33 mouse cellular contexts compared by ENCODE assay signal in the genomic region with DNA sequence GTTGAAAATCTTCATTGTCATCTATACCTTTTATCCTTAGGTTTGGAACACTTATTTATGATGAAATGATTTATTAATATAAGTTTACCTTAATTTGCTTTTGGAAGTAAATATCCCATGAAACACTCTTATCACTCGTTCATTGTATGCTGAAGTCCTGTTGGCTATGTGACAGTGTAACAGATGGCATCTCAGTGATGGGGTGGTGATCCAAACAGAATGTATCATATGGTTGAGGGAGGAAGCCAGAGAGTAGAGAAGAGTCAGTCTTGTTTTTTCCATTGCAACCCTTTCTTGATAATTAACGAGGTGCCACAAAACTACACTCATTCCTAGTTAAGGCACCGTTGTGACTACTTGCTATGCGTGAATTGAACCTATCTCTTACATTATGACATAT.
A peak's percentile ranks its signal among the peaks of the same experiment; 100 is the strongest.
DNase-seq lines count a peak whose midpoint lies in the region; ATAC-seq and TF ChIP-seq lines count a peak whose summit lies in the region.
"Had no signal": no experiment of that assay in that cellular context is flagged by ENCODE, and none has a peak within 500 bp of the region (broad histone marks: within the 10 kb centered on the region; RNA-seq: fewer than 3 reads in every experiment).

No protein-coding gene starts in this region.

- no peaks in the 10 kb centered on the region for H3K4me1 ChIP-seq in hindbrain, postnatal 0 days (ENCODE audit: insufficient read depth, low read length)
- no peaks in the 10 kb centered on the region for H3K4me1 ChIP-seq in hindbrain, embryonic 10.5 days (replicated peaks)
- H3K4me1 ChIP-seq: embryonic facial prominence, embryonic 10.5 days; embryonic facial prominence, embryonic 15.5 days; forebrain, embryonic 12.5 days; heart, embryonic 10.5 days; kidney, embryonic 15.5 days; limb, embryonic 10.5 days; limb, embryonic 15.5 days; liver, embryonic 13.5 days; megakaryocyte, embryonic 14.5 days; midbrain, embryonic 12.5 days; stomach, embryonic 15.5 days had no signal

- ATAC-seq in hindbrain, postnatal 0 days, result no peak
- ATAC-seq: forebrain, postnatal 0 days; inflammation-experienced regulatory T-cells, adult 6 months; lung, postnatal 0 days had no signal

- no peaks in the 10 kb centered on the region for H3K27me3 ChIP-seq in hindbrain, postnatal 0 days (ENCODE audit: insufficient read depth, low read length)
- no peaks in the 10 kb centered on the region for H3K27me3 ChIP-seq in hindbrain, embryonic 10.5 days (ENCODE audit: insufficient read depth, poor library complexity, severe bottlenecking)
- H3K27me3 ChIP-seq: embryonic facial prominence, embryonic 15.5 days; forebrain, embryonic 12.5 days; kidney, embryonic 15.5 days; limb, embryonic 15.5 days; liver, embryonic 13.5 days; megakaryocyte, embryonic 14.5 days; midbrain, embryonic 12.5 days; stomach, embryonic 15.5 days had no signal

- 78% methylated on average over 4 of the region's 4 CpGs for WGBS in hindbrain, postnatal 0 days
- 92% methylated on average over 4 of the region's 4 CpGs for WGBS in hindbrain, embryonic 10.5 days

- no peak overlapping the region for H3K9ac ChIP-seq in hindbrain, postnatal 0 days (replicated peaks; ENCODE audit: low read length)
- H3K9ac ChIP-seq: embryonic facial prominence, embryonic 15.5 days; forebrain, embryonic 12.5 days; forebrain, postnatal 0 days; hindbrain, embryonic 14.5 days; kidney, embryonic 15.5 days; limb, embryonic 15.5 days; liver, embryonic 13.5 days; midbrain, embryonic 12.5 days; stomach, embryonic 15.5 days had no signal

- H3K9me3 ChIP-seq in hindbrain, postnatal 0 days (ENCODE audit: low read length), result no peaks in the 10 kb centered on the region
- H3K9me3 ChIP-seq in hindbrain, embryonic 10.5 days, result peaks cover 3% of the 10 kb centered on the region; the same call in 1 of the 2 replicates
- H3K9me3 ChIP-seq: embryonic facial prominence, embryonic 10.5 days; embryonic facial prominence, embryonic 15.5 days; forebrain, embryonic 12.5 days; G1E; heart, embryonic 10.5 days; kidney, embryonic 15.5 days; limb, embryonic 10.5 days; limb, embryonic 15.5 days; liver, embryonic 13.5 days; megakaryocyte, embryonic 14.5 days; midbrain, embryonic 12.5 days; stomach, embryonic 15.5 days had no signal

- H3K36me3 ChIP-seq in hindbrain, postnatal 0 days (ENCODE audit: insufficient read depth, low read length), result no peaks in the 10 kb centered on the region
- no peaks in the 10 kb centered on the region for H3K36me3 ChIP-seq in hindbrain, embryonic 10.5 days
- H3K36me3 ChIP-seq: embryonic facial prominence, embryonic 10.5 days; embryonic facial prominence, embryonic 15.5 days; forebrain, embryonic 12.5 days; G1E; heart, embryonic 10.5 days; kidney, embryonic 15.5 days; limb, embryonic 10.5 days; limb, embryonic 15.5 days; liver, embryonic 13.5 days; midbrain, embryonic 12.5 days; stomach, embryonic 15.5 days had no signal

- no peak for TF ChIP-seq CTCF in hindbrain, postnatal 0 days (IDR thresholded peaks at IDR 0.05; ENCODE audit: low read depth)

- no peak overlapping the region for H3K27ac ChIP-seq in hindbrain, postnatal 0 days
- H3K27ac ChIP-seq in hindbrain, embryonic 10.5 days, result no peak overlapping the region
- H3K27ac ChIP-seq: embryonic facial prominence, embryonic 10.5 days; embryonic facial prominence, embryonic 15.5 days; forebrain, embryonic 12.5 days; heart, embryonic 10.5 days; hindbrain, embryonic 14.5 days; kidney, embryonic 15.5 days; limb, embryonic 10.5 days; limb, embryonic 15.5 days; liver, embryonic 13.5 days; midbrain, embryonic 12.5 days; stomach, embryonic 15.5 days had no signal

- no peak overlapping the region for H3K4me2 ChIP-seq in hindbrain, postnatal 0 days (ENCODE audit: low read depth, low read length)
- H3K4me2 ChIP-seq: embryonic facial prominence, embryonic 15.5 days; forebrain, embryonic 12.5 days; hindbrain, embryonic 14.5 days; kidney, embryonic 15.5 days; limb, embryonic 15.5 days; liver, embryonic 13.5 days; midbrain, embryonic 12.5 days; stomach, embryonic 15.5 days had no signal

- DNase-seq in hindbrain, postnatal 0 days (ENCODE audit: low spot score), result peak; percentile 7
- DNase-seq in hindbrain, embryonic 10.5 days (ENCODE audit: low spot score), result no peak
- peak; percentile 85 for DNase-seq in cerebellum, adult 11-12 months
- DNase-seq in cerebellum, adult 9-11 months, result peak; percentile 90
- no peak for DNase-seq in c-Kit-positive CD71-positive TER-119-positive erythroid progenitor cells, embryonic 14.5 days (ENCODE audit: low spot score)
- DNase-seq in layer of hippocampus, adult 9-10 months (ENCODE audit: low spot score), result no peak
- DNase-seq in layer of hippocampus, adult 8-10 months (ENCODE audit: low spot score in 2 of 2), result no peak
- DNase-seq: adrenal gland, adult 8-10 months; forebrain, postnatal 0 days; gastrocnemius, postnatal 10 days; heart, adult 11 months; heart, postnatal 4 days; kidney, adult 18-20 months; kidney, postnatal 25 days; liver, embryonic 13.5 days; lung, adult 18-20 months; lung, postnatal 4 days; right cerebral cortex, postnatal 25 days; thymus, postnatal 14 days had no signal

- no peak overlapping the region for H3K4me3 ChIP-seq in hindbrain, postnatal 0 days (ENCODE audit: low read length)
- H3K4me3 ChIP-seq in hindbrain, embryonic 10.5 days, result no peak overlapping the region
- H3K4me3 ChIP-seq: embryonic facial prominence, embryonic 10.5 days; embryonic facial prominence, embryonic 15.5 days; forebrain, embryonic 12.5 days; heart, embryonic 10.5 days; kidney, embryonic 15.5 days; limb, embryonic 10.5 days; limb, embryonic 15.5 days; liver, embryonic 13.5 days; megakaryocyte, embryonic 14.5 days; midbrain, embryonic 12.5 days; stomach, embryonic 15.5 days had no signal

Comparison
In these comparisons a context has a peak if more than half of its experiments do, and no peak if none do; other contexts are left out.
1. DNase-seq: peak in hindbrain, postnatal 0 days (single experiment), cerebellum, adult 11-12 months (single experiment) and cerebellum, adult 9-11 months (single experiment); none in hindbrain, embryonic 10.5 days (single experiment), c-Kit-positive CD71-positive TER-119-positive erythroid progenitor cells, embryonic 14.5 days (single experiment), layer of hippocampus, adult 9-10 months (single experiment) and layer of hippocampus, adult 8-10 months (0 of 2).